Mouse (Mus musculus) right cerebral cortex, postnatal 4 days (tissue): ENCODE results near the gene Ctdnep1.
"Not testable (repeated sequence)": the region's sequence is repeated elsewhere in the genome, so short reads cannot be mapped to it uniquely, and the experiment has no call there.

Source experiments
- DNase-seq: peaks from one replicate; pipeline ENCODE4 v3.0.0-alpha.2; 2022

Gene Ctdnep1

GRCm38 (mm10) chr11:69952274-69952673, 28.7 kb upstream of the Ctdnep1 start:
- DNase-seq, result no peak

GRCm38 (mm10) chr11:69953267-69953915, 27.6 kb upstream of the Ctdnep1 start:
- DNase-seq, result no peak

- DNase-seq, result not testable (repeated sequence)
Measured at GRCm38 (mm10) chr11:69955618-69956017, 25.3 kb upstream of the Ctdnep1 start.

GRCm38 (mm10) chr11:69956218-69956617, 24.7 kb upstream of the Ctdnep1 start:
- no peak for DNase-seq

- no peak for DNase-seq
Measured at GRCm38 (mm10) chr11:69960616-69961015, 20.3 kb upstream of the Ctdnep1 start.

- DNase-seq, result no peak
Measured at GRCm38 (mm10) chr11:69961841-69962240, 19.1 kb upstream of the Ctdnep1 start.

- DNase-seq, result no peak
Measured at GRCm38 (mm10) chr11:69964650-69965270, 16.2 kb upstream of the Ctdnep1 start, which contains the start of gene Cldn7. TSS of gene Cldn7 (plus strand) at chr11:69964779.

- DNase-seq, result no peak
Measured at GRCm38 (mm10) chr11:69965271-69966005, 15.5 kb upstream of the Ctdnep1 start.

- no peak for DNase-seq
Measured at GRCm38 (mm10) chr11:69966006-69966859, 14.7 kb upstream of the Ctdnep1 start.

- DNase-seq, result no peak
Measured at GRCm38 (mm10) chr11:69966860-69967517, 14.0 kb upstream of the Ctdnep1 start.

- DNase-seq, result no peak
Measured at GRCm38 (mm10) chr11:69968793-69969192, 12.2 kb upstream of the Ctdnep1 start.

- no peak for DNase-seq
Measured at GRCm38 (mm10) chr11:69970222-69970621, 10.7 kb upstream of the Ctdnep1 start.

- DNase-seq, result no peak
Measured at GRCm38 (mm10) chr11:69970775-69971174, 10.2 kb upstream of the Ctdnep1 start.

- DNase-seq, result no peak
Measured at GRCm38 (mm10) chr11:69974907-69975306, 6.0 kb upstream of the Ctdnep1 start.

GRCm38 (mm10) chr11:69976271-69976670, 4.7 kb upstream of the Ctdnep1 start:
- DNase-seq, result no peak

- DNase-seq, result no peak
Measured at GRCm38 (mm10) chr11:69979827-69980195, 1.1 kb upstream of the Ctdnep1 start.

- peak; percentile 98 for DNase-seq
Measured at GRCm38 (mm10) chr11:69980196-69981140, 488 bp upstream of the Ctdnep1 start.

- no peak for DNase-seq
Measured at GRCm38 (mm10) chr11:69982225-69982624, 1.3 kb downstream of the Ctdnep1 start, which contains the start of gene Elp5. TSS of gene Elp5 (minus strand) at chr11:69982517.

- no peak for DNase-seq
Measured at GRCm38 (mm10) chr11:69982877-69983276, 1.9 kb downstream of the Ctdnep1 start.

GRCm38 (mm10) chr11:69983377-69983776, 2.4 kb downstream of the Ctdnep1 start:
- DNase-seq, result no peak

- no peak for DNase-seq
Measured at GRCm38 (mm10) chr11:69984431-69984830, 3.5 kb downstream of the Ctdnep1 start.
